Mouse (Mus musculus) bone marrow macrophage, adult 2 months (primary cell): ENCODE results near the gene Gm20388. TPM values are rescaled to one million over a fixed set of nuclear protein-coding genes. Genes with fewer than 3 reads are reported as not detected.
"Not testable (repeated sequence)": the region's sequence is repeated elsewhere in the genome, so short reads cannot be mapped to it uniquely, and the experiment has no call there.

Source experiments
- H3K27ac ChIP-seq: 2 replicates; pipeline ENCODE4 v1.5.1; 2012; ENCODE audit warnings: low read depth, low read length; ENCODE audit not compliant: insufficient read depth
- H3K4me1 ChIP-seq: 2 replicates; pipeline ENCODE4 v1.6.1; 2012; ENCODE audit warnings: low read length; ENCODE audit not compliant: control insufficient read depth, insufficient read depth
- H3K4me3 ChIP-seq: 2 replicates; pipeline ENCODE4 v1.5.1; 2012; ENCODE audit warnings: mild to moderate bottlenecking, low read length, moderate library complexity; ENCODE audit not compliant: insufficient read depth
- CTCF ChIP-seq: IDR thresholded peaks from 2 replicates; pipeline ENCODE4 v1.5.1; 2012; ENCODE audit warnings: low read depth, mild to moderate bottlenecking, low read length, moderate library complexity
- POLR2A ChIP-seq: IDR thresholded peaks from 2 replicates; pipeline ENCODE4 v1.6.1; 2012; ENCODE audit warnings: mild to moderate bottlenecking, low read depth, low read length, borderline replicate concordance
- polyA plus RNA-seq: library from polyadenylated mRNA; stranded (reverse); fragments of >200 nt; gene quantifications from 2 replicates; pipeline ENCODE4 v1.2.4, GENCODE M21; 2012; ENCODE audit not compliant: missing spikeins, insufficient read depth, insufficient read length

Gm20388 gene
- polyA plus RNA-seq, 1 experiment: 32.7 TPM

- Histone ChIP-seq H3K4me3 (no peak overlapping the region), H3K4me1 (no peaks in the 10 kb centered on the region), H3K27ac (no peak overlapping the region)
- peak; percentile 55 for TF ChIP-seq CTCF
- TF ChIP-seq POLR2A: no peak
These were observed 3291.6 kb downstream of the Gm20388 start for GRCm38 (mm10) chr8:123202288-123202687.

DNA sequence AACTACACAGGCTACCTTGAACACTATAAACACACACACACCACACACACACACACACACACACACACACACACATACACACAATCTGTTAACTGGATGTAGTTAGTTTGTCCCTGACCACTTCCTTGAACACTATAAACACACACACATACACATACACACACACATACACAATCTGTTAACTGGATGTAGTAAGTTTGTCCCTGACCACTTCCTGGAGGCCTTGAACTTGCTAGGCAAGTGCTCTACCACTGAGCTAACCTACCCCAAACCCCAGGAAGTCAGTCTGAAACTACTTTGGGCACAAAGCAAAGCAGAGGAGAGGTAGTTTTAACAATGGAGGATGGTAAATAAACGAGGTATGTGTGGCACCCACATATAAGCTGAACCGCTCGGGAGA lies 3292.9 kb downstream of the Gm20388 start:
- no peak for TF ChIP-seq CTCF
- no peak for TF ChIP-seq POLR2A
- Histone ChIP-seq H3K4me3 (no peak overlapping the region), H3K4me1 (no peaks in the 10 kb centered on the region), H3K27ac (no peak overlapping the region)

GRCm38 (mm10) chr8:123211876-123212275 lies 3301.2 kb downstream of the Gm20388 start:
- peak overlapping the region; percentile 96 for H3K4me3 ChIP-seq
- H3K27ac ChIP-seq: no peak overlapping the region
- peaks cover 9% of the 10 kb centered on the region for H3K4me1 ChIP-seq
- no peak for TF ChIP-seq POLR2A
- no peak for TF ChIP-seq CTCF

DNA sequence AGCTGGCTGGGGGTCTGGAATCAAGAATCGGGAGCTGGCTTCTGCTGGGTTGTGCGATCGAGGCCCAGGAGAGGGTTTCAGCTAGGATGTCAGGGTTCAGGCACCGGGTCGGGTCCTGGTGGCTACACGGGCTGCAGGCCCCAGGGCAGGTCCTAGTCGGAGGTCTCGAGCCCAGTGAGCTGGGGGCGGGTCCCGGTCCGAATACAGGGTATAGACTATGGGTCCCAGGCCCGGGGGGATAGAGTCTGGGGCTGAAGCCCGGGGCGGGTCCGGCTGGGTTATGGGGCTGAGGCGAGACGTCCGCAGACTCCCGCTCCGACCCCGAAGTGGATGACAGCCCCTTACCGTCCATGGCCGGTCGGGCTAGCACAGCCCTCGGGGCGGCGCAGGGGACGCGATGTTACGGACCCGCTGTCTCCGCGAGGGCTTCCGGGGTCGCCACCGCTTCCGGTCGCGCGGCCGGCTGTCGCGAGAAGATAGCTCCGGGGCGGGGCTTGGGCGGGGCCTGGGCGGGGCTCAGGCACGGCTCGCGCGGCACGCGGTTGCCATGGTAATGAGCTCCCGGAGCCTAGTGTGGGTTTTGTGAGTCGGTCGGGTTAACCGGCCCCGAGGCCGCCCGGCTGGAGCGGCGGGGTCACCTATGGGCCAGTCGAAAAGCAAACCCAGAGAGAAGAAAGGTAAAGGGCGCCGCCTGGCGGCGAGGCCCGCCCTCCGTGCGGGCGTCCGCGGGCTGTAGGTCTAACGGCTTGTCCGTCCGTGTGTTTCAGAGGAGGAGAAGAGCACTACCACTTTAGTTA lies 3301.9 kb downstream of the Gm20388 start, which contains the start of the genes Chmp1a and Spata33:
TSS of gene Chmp1a (minus strand) at position 443 of the 797 bp plus-strand sequence.
TSS of gene Spata33 (plus strand) at position 512 of the 797 bp plus-strand sequence.
- Histone ChIP-seq H3K4me1 (peaks cover 9% of the 10 kb centered on the region), H3K4me3 (peak within 1 kb of the TSS; percentile 96), H3K27ac (peak within 1 kb of the TSS; percentile 30)
- TF ChIP-seq POLR2A (no peak), CTCF (peak; percentile 43; the same call in 1 of the 2 replicates)

DNA sequence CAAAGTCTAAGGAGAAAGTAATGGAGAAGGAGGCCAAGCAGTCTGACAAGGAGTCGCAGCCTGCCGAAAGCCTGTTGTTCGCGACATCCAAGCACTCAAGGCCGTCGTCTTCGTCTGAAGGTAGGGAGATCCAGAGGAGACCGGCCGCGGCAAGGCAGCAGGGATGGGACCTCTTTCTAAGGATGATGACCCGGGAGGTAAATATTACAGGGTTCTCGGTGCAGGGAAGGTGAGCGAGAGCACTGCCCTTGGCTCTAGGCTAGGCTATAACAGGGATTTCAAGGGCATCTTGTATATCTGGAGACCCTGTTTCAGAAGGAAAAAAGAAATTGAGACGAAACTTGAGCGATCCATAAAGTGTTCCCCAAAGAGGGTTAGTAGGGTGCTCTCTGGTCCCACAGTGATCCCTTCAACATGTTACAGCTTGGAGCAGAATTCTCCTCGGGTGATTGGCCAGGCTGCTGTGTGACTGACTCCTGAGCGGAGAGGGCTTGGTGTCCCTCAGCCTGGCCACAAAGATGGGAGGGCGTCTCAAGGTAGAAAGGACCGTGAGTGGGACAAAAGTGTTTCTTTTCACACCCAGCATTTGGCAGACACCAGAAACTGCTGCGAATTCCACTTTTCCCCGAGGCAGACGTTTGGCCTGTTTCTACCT lies 3302.6 kb downstream of the Gm20388 start:
- no peak for TF ChIP-seq POLR2A
- no peak for TF ChIP-seq CTCF
- H3K4me1 ChIP-seq: peaks cover 9% of the 10 kb centered on the region
- no peak overlapping the region for H3K27ac ChIP-seq
- peak overlapping the region; percentile 96 for H3K4me3 ChIP-seq

DNA sequence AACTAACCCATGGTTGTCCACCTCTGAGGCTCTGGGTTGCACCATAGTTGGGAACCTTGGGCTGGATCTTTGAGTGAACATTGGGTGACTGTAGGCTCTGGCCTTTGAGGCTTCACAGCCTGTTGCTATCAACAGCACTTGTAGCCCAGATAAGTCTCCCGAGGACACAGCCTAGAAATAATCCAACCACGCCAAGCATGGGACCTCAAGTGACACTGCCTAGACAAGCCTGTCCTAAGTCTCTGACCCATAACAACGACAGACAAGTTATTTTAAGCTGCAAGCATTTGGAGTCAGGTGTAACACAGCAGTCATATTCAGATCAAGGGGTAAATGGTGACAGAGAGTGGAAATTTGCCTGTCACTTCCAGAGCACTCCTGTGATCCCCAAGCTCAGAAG lies 3304.8 kb downstream of the Gm20388 start:
- Histone ChIP-seq H3K4me1 (peaks cover 10% of the 10 kb centered on the region), H3K27ac (no peak overlapping the region), H3K4me3 (no peak overlapping the region)
- TF ChIP-seq CTCF (no peak), POLR2A (no peak)

DNA sequence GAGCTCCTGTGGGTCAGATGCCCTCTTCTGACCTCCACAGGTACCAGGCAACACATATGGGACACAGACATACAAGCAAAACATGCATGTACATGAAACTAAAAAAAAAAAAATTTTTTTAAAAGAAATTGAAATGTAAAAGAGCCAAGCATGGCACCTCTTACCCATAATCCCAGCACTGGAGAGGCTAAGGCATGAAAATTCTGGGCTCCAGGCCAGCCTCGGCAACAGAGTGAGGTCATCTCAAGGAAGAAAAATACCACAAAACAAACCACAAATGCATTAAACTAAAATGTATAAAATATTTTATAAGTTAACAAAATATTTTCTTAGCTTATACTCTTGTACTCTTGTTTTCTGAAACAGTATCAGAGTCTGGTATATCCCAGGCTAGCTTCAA lies 3310.3 kb downstream of the Gm20388 start:
- Histone ChIP-seq H3K4me1 (peaks cover 6% of the 10 kb centered on the region), H3K4me3 (no peak overlapping the region), H3K27ac (peak overlapping the region; percentile 53)
- TF ChIP-seq CTCF: no peak
- TF ChIP-seq POLR2A: no peak

- TF ChIP-seq CTCF: no peak
- no peak; the same call in 1 of the 2 replicates for TF ChIP-seq POLR2A
- Histone ChIP-seq H3K4me3 (peak within 1 kb of the TSS; percentile 68), H3K27ac (peak within 1 kb of the TSS; percentile 72), H3K4me1 (peaks cover 6% of the 10 kb centered on the region)
These were observed 3313.9 kb downstream of the Gm20388 start, which contains the start of gene Cdk10 for GRCm38 (mm10) chr8:123224278-123225266. Cdk10 (plus strand) TSS chr8:123224842.

- no peak for TF ChIP-seq POLR2A
- no peak for TF ChIP-seq CTCF
- Histone ChIP-seq H3K4me1 (no peaks in the 10 kb centered on the region), H3K4me3 (no peak overlapping the region), H3K27ac (no peak overlapping the region)
These were observed 3317.8 kb downstream of the Gm20388 start for GRCm38 (mm10) chr8:123228416-123228815.

GRCm38 (mm10) chr8:123230326-123230725 lies 3319.7 kb downstream of the Gm20388 start:
- H3K4me1 ChIP-seq, H3K4me3 ChIP-seq, H3K27ac ChIP-seq: not testable (repeated sequence)
